Mouse (Mus musculus) C2C12 (cell line): ENCODE measurements around the gene Dlgap1. TPM values are rescaled to one million over a fixed set of nuclear protein-coding genes. Genes with fewer than 3 reads are reported as not detected.
"Not testable (repeated sequence)": the region's sequence is repeated elsewhere in the genome, so short reads cannot be mapped to it uniquely, and the experiment has no call there.

Source experiments
- H3K27me3 ChIP-seq: one replicate; pipeline ENCODE4 v1.6.1; 2011; ENCODE audit not compliant: control insufficient read depth, insufficient read depth, insufficient read length
- H3K36me3 ChIP-seq: one replicate; pipeline ENCODE4 v1.6.1; 2011; ENCODE audit not compliant: control insufficient read depth, insufficient read depth
- H3K4me3 ChIP-seq: one replicate; pipeline ENCODE4 v1.5.1; 2011; ENCODE audit warnings: mild to moderate bottlenecking, control low read depth; ENCODE audit not compliant: poor library complexity, insufficient read depth, severe bottlenecking
- H3K79me2 ChIP-seq: one replicate; pipeline ENCODE4 v1.6.1; 2011; ENCODE audit not compliant: control insufficient read depth, insufficient read depth
- H3K79me3 ChIP-seq: one replicate; pipeline ENCODE4 v1.6.1; 2011; ENCODE audit warnings: low read depth, control low read depth
- H3ac ChIP-seq: one replicate; pipeline ENCODE3; 2011; ENCODE audit warnings: low read depth; ENCODE audit not compliant: control insufficient read depth, insufficient read length
- CEBPB ChIP-seq: IDR thresholded peaks from one replicate; pipeline ENCODE4 v1.6.1; 2011; ENCODE audit warnings: low read depth, mild to moderate bottlenecking, control low read depth, moderate library complexity
- CTCF ChIP-seq: IDR thresholded peaks from one replicate; pipeline ENCODE4 v1.5.1; 2011; ENCODE audit not compliant: control insufficient read depth, insufficient read depth, insufficient read length
- FOSL1 ChIP-seq: IDR thresholded peaks from one replicate; pipeline ENCODE4 v1.8.0; 2011; ENCODE audit warnings: mild to moderate bottlenecking, low read length; ENCODE audit not compliant: poor library complexity, insufficient read depth, severe bottlenecking
- MAX ChIP-seq: IDR thresholded peaks from one replicate; pipeline ENCODE4 v1.6.1; 2011; ENCODE audit warnings: mild to moderate bottlenecking, control low read depth
- MYOD1 ChIP-seq: IDR thresholded peaks from one replicate; pipeline ENCODE4 v1.6.1; 2011; ENCODE audit warnings: low read depth; ENCODE audit not compliant: control insufficient read depth, insufficient read length
- MYOG ChIP-seq: IDR thresholded peaks from one replicate; pipeline ENCODE4 v1.6.1; 2011; ENCODE audit not compliant: control insufficient read depth, insufficient read length; ENCODE audit errors: extremely low read depth
- USF1 ChIP-seq: IDR thresholded peaks from one replicate; pipeline ENCODE4 v1.6.1; 2011; ENCODE audit warnings: low read depth, mild to moderate bottlenecking, control low read depth, moderate library complexity
- polyA plus RNA-seq: library from polyadenylated mRNA; unstranded; fragments of >200 nt; fragmentation: generic; extraction: Trizol; gene quantifications from one replicate; pipeline ENCODE4 v1.2.1, GENCODE M21; 2012; ENCODE audit warnings: missing spikeins

Dlgap1 gene
- polyA plus RNA-seq, 1 experiment, result 0.22 TPM

GRCm38 (mm10) chr17:70831591-70831990, 862.7 kb downstream of the Dlgap1 start:
- no peaks in the 10 kb centered on the region for H3K36me3 ChIP-seq
- H3K27me3 ChIP-seq, result no peaks in the 10 kb centered on the region
- H3ac ChIP-seq, result no peak overlapping the region
- TF ChIP-seq CTCF, result no peak
- no peak for TF ChIP-seq MYOG
- TF ChIP-seq USF1, result no peak
- no peak for TF ChIP-seq FOSL1
- no peak for TF ChIP-seq MAX
- no peak for TF ChIP-seq CEBPB
- no peak for TF ChIP-seq MYOD1
- no peak overlapping the region for H3K4me3 ChIP-seq
- H3K79me2 ChIP-seq, result no peaks in the 10 kb centered on the region
- H3K79me3 ChIP-seq, result no peaks in the 10 kb centered on the region

GRCm38 (mm10) chr17:70832544-70832943, 863.7 kb downstream of the Dlgap1 start:
- H3K36me3 ChIP-seq, result no peaks in the 10 kb centered on the region
- no peaks in the 10 kb centered on the region for H3K79me2 ChIP-seq
- H3K79me3 ChIP-seq, result no peaks in the 10 kb centered on the region
- TF ChIP-seq FOSL1 (no peak), CTCF (no peak), CEBPB (no peak), USF1 (no peak), MYOG (no peak), MAX (no peak), MYOD1 (no peak)
- no peak overlapping the region for H3K4me3 ChIP-seq
- no peak overlapping the region for H3ac ChIP-seq
- no peaks in the 10 kb centered on the region for H3K27me3 ChIP-seq

- Histone ChIP-seq H3K27me3 (no peaks in the 10 kb centered on the region), H3K4me3 (no peak overlapping the region), H3K79me3 (peaks cover 1% of the 10 kb centered on the region), H3K36me3 (peaks cover 16% of the 10 kb centered on the region), H3K79me2 (peaks cover 2% of the 10 kb centered on the region), H3ac (no peak overlapping the region)
- TF ChIP-seq CEBPB (no peak), MAX (no peak), CTCF (no peak), MYOG (no peak), USF1 (no peak)
Observed at GRCm38 (mm10) chr17:70834430-70834965, 865.6 kb downstream of the Dlgap1 start.

- no peak for TF ChIP-seq MYOD1
- TF ChIP-seq MAX, result no peak
- TF ChIP-seq MYOG, result no peak
- no peak for TF ChIP-seq FOSL1
- no peak for TF ChIP-seq CEBPB
- no peak for TF ChIP-seq CTCF
- TF ChIP-seq USF1, result no peak
- H3ac ChIP-seq, result no peak overlapping the region
- no peaks in the 10 kb centered on the region for H3K27me3 ChIP-seq
- H3K36me3 ChIP-seq, result peaks cover 24% of the 10 kb centered on the region
- H3K79me2 ChIP-seq, result peaks cover 5% of the 10 kb centered on the region
- no peak overlapping the region for H3K4me3 ChIP-seq
- H3K79me3 ChIP-seq, result peaks cover 2% of the 10 kb centered on the region
Observed at GRCm38 (mm10) chr17:70835071-70835790, 866.4 kb downstream of the Dlgap1 start.

GRCm38 (mm10) chr17:70836820-70837219, 867.9 kb downstream of the Dlgap1 start:
- Histone ChIP-seq H3K4me3 (no peak overlapping the region), H3K79me3 (peaks cover 4% of the 10 kb centered on the region), H3K79me2 (peaks cover 18% of the 10 kb centered on the region), H3K36me3 (peaks cover 38% of the 10 kb centered on the region), H3K27me3 (no peaks in the 10 kb centered on the region), H3ac (no peak overlapping the region)
- no peak for TF ChIP-seq CTCF
- TF ChIP-seq FOSL1, result peak; percentile 37
- no peak for TF ChIP-seq MYOG
- peak; percentile 95 for TF ChIP-seq CEBPB
- TF ChIP-seq MAX, result no peak

- H3K79me3 ChIP-seq, H3K4me3 ChIP-seq, H3ac ChIP-seq, H3K27me3 ChIP-seq: not testable (repeated sequence)
- Histone ChIP-seq H3K79me2 (peaks cover 25% of the 10 kb centered on the region), H3K36me3 (peaks cover 42% of the 10 kb centered on the region)
Observed at GRCm38 (mm10) chr17:70837474-70837873, 868.6 kb downstream of the Dlgap1 start.
